Mouse (Mus musculus): Measurements from ENCODE around the gene Ssc5d. TPM values are rescaled to one million over a fixed set of nuclear protein-coding genes. Genes with fewer than 3 reads are reported as not detected.

The Ssc5d gene
- polyA plus RNA-seq, 1 experiment: 29.8 TPM

- no peaks in the 10 kb centered on the region for H3K4me1 ChIP-seq (ENCODE audit: control insufficient read depth, insufficient read depth, low read length)
- no peak for TF ChIP-seq CTCF (IDR thresholded peaks at IDR 0.05; ENCODE audit: borderline replicate concordance, insufficient read depth, low read length)
- TF ChIP-seq POLR2A (IDR thresholded peaks at IDR 0.05; ENCODE audit: low read depth, low read length): no peak
- no peak within 1 kb of the TSS for H3K27ac ChIP-seq (ENCODE audit: insufficient read depth, low read length)
These were observed 45.5 kb downstream of the Ssc5d start, which contains the start of gene Sbk3 for GRCm38 (mm10) chr7:4971068-4971467. Gene Sbk3 (minus strand): TSS chr7:4971168.

GRCm38 (mm10) chr7:4971710-4972109 is 46.1 kb downstream of the Ssc5d start:
- TF ChIP-seq CTCF (IDR thresholded peaks at IDR 0.05; ENCODE audit: borderline replicate concordance, insufficient read depth, low read length) (no peak), POLR2A (IDR thresholded peaks at IDR 0.05; ENCODE audit: low read depth, low read length) (no peak)
- no peaks in the 10 kb centered on the region for H3K4me1 ChIP-seq (ENCODE audit: control insufficient read depth, insufficient read depth, low read length)
- no peak overlapping the region for H3K4me3 ChIP-seq (ENCODE audit: insufficient read depth, low read length)
- no peak overlapping the region for H3K27ac ChIP-seq (ENCODE audit: insufficient read depth, low read length)

More at GRCm38 (mm10) chr7:4971068-4971467, 45.5 kb downstream of the Ssc5d start, which contains the start of gene Sbk3:
- H3K4me3 ChIP-seq (ENCODE audit: insufficient read depth, low read length): no peak within 1 kb of the TSS

- TF ChIP-seq POLR2A (IDR thresholded peaks at IDR 0.05; ENCODE audit: low read depth, low read length) (no peak), CTCF (IDR thresholded peaks at IDR 0.05; ENCODE audit: borderline replicate concordance, insufficient read depth, low read length) (no peak)
- H3K4me3 ChIP-seq (ENCODE audit: insufficient read depth, low read length): no peak overlapping the region
- no peak overlapping the region for H3K27ac ChIP-seq (ENCODE audit: insufficient read depth, low read length)
- no peaks in the 10 kb centered on the region for H3K4me1 ChIP-seq (ENCODE audit: control insufficient read depth, insufficient read depth, low read length)
These were observed 46.9 kb downstream of the Ssc5d start for GRCm38 (mm10) chr7:4972321-4973047.

- no peak overlapping the region for H3K27ac ChIP-seq (ENCODE audit: insufficient read depth, low read length)
These were observed 49.9 kb downstream of the Ssc5d start for GRCm38 (mm10) chr7:4975455-4975854.

GRCm38 (mm10) chr7:4976832-4977231 is 51.2 kb downstream of the Ssc5d start:
- Histone ChIP-seq H3K27ac (ENCODE audit: insufficient read depth, low read length) (no peak overlapping the region), H3K4me1 (ENCODE audit: control insufficient read depth, insufficient read depth, low read length) (no peaks in the 10 kb centered on the region), H3K4me3 (ENCODE audit: insufficient read depth, low read length) (no peak overlapping the region)
- TF ChIP-seq CTCF (IDR thresholded peaks at IDR 0.05; ENCODE audit: borderline replicate concordance, insufficient read depth, low read length) (no peak), POLR2A (IDR thresholded peaks at IDR 0.05; ENCODE audit: low read depth, low read length) (no peak)

More at GRCm38 (mm10) chr7:4975455-4975854, 49.9 kb downstream of the Ssc5d start:
- Histone ChIP-seq H3K4me1 (ENCODE audit: control insufficient read depth, insufficient read depth, low read length) (no peaks in the 10 kb centered on the region), H3K4me3 (ENCODE audit: insufficient read depth, low read length) (no peak overlapping the region)
- TF ChIP-seq POLR2A (IDR thresholded peaks at IDR 0.05; ENCODE audit: low read depth, low read length) (no peak), CTCF (IDR thresholded peaks at IDR 0.05; ENCODE audit: borderline replicate concordance, insufficient read depth, low read length) (no peak)

DNA sequence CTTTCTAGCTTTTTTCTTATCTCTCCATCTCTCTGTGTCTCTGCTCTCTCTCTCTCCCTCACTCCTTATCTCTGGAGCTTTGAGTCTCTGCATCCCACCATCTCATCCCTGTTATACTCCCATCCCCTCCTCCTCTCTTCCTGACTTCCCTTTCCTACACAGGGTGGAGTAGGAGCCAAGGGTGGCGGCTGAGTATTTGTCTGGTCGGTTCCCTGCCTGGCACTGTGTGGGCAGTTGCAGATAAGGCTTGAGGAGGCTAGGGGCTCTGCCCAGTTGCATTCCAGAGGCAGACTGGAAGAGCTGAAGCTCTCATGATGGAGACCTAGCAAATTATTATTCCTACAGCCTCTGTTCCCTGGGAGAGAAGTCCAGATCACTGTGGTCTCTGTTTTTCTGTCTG is 62.7 kb downstream of the Ssc5d start:
- H3K27ac ChIP-seq (ENCODE audit: insufficient read depth, low read length): no peak overlapping the region
- no peaks in the 10 kb centered on the region for H3K4me1 ChIP-seq (ENCODE audit: control insufficient read depth, insufficient read depth, low read length)
- H3K4me3 ChIP-seq (ENCODE audit: insufficient read depth, low read length): no peak overlapping the region
- no peak for TF ChIP-seq CTCF (IDR thresholded peaks at IDR 0.05; ENCODE audit: borderline replicate concordance, insufficient read depth, low read length)
- TF ChIP-seq POLR2A (IDR thresholded peaks at IDR 0.05; ENCODE audit: low read depth, low read length): no peak

DNA sequence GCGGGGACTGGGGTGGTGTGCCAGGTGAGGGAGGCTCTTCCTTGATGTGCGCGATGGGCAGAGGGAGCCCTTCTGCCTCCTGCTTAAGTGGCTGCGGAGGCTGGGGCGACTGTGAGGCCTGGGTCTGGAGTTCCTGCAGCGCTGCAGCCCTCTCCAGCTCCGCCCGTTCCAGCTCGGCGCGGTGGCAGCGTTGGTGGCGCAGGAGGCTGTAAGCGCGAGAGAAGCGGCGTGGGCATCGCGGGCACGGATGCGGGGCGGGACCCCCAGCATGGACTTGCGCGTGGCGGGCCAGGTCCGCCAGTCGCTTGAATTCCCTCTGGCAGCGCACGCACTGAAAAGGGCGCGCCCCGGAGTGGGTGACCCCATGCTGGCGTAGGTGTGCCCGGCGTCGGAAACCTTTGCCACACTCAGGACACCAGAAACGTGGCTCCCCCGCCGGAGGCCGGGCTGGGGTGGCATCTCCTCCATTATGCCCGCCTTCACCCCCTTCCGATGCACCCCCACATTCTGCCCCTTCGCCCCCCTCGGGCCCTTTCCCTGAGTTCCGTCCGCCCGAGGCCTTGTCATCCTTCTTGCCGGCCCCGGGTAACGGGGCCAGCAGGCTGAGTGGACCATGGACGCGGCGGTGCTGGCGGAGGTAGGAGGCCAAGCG is 67.9 kb downstream of the Ssc5d start:
- no peaks in the 10 kb centered on the region for H3K4me1 ChIP-seq (ENCODE audit: control insufficient read depth, insufficient read depth, low read length)
- TF ChIP-seq POLR2A (IDR thresholded peaks at IDR 0.05; ENCODE audit: low read depth, low read length): no peak
- TF ChIP-seq CTCF (IDR thresholded peaks at IDR 0.05; ENCODE audit: borderline replicate concordance, insufficient read depth, low read length): no peak
- H3K4me3 ChIP-seq (ENCODE audit: insufficient read depth, low read length): no peak overlapping the region

DNA sequence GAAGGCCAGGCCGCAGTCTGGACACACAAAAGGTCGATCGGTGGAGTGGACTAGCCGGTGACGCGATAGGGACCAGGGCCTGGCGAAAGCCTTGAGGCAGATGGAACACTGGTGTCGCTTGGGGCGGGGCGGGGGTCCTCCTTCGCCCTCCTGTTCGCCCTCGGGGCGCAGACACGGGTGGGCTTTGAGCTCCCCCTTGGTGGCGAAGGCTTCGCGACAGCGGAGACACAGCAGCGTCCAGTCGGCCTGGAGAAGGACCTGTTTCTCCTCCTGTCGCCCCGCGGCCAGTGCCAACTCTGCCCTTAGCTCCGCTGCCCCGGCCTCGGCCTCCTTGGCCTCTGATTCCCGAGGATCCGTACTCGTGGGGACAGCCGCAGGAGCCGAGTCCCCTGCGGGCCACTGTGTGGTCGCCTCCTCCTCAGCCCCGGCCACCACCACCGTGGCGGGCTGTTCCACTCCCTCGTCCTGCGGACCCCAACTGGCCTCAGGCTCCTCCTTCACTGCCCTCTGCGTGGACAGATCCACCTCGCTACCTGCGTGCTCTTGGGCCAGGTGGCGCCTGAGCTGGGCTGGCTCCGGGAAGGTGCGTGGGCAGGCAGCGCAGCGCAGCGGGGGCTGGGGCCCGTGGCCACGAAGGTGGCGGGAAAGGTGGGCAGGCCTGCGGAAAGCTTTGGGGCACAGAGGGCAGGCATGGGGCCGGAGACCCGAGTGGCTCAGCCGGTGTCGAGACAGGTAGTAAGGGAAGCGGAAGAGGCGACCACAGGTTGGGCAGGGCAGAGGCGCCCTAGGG is 68.6 kb downstream of the Ssc5d start:
- Histone ChIP-seq H3K4me1 (ENCODE audit: control insufficient read depth, insufficient read depth, low read length) (no peaks in the 10 kb centered on the region), H3K27ac (ENCODE audit: insufficient read depth, low read length) (no peak overlapping the region), H3K4me3 (ENCODE audit: insufficient read depth, low read length) (no peak overlapping the region)
- TF ChIP-seq CTCF (IDR thresholded peaks at IDR 0.05; ENCODE audit: borderline replicate concordance, insufficient read depth, low read length): no peak
- no peak for TF ChIP-seq POLR2A (IDR thresholded peaks at IDR 0.05; ENCODE audit: low read depth, low read length)

More for the DNA sequence above, 67.9 kb downstream of the Ssc5d start:
- H3K27ac ChIP-seq (ENCODE audit: insufficient read depth, low read length): no peak overlapping the region

Other genes starting within 250 kb of the Ssc5d start
- gene Hspbp1, start 240.7 kb upstream of the Ssc5d start, polyA plus RNA-seq (2011; ENCODE audit: insufficient read length, low read depth, missing spikeins): 31.3 and 32.1 TPM in 2 replicates
- gene Brsk1, start 235.2 kb upstream of the Ssc5d start, polyA plus RNA-seq (2011; ENCODE audit: insufficient read length, low read depth, missing spikeins): 11.3 and 15.1 TPM in 2 replicates
- gene Tmem150b, start 200.5 kb upstream of the Ssc5d start, polyA plus RNA-seq (2011; ENCODE audit: insufficient read length, low read depth, missing spikeins): not detected in 2 replicates
- gene Kmt5c, start 185.7 kb upstream of the Ssc5d start, polyA plus RNA-seq (2011; ENCODE audit: insufficient read length, low read depth, missing spikeins): 15.9 and 18.3 TPM in 2 replicates
- 62.2 and 87.1 TPM in 2 replicates for gene Cox6b2, start 172.7 kb upstream of the Ssc5d start, polyA plus RNA-seq (2011; ENCODE audit: insufficient read length, low read depth, missing spikeins)
- not detected in 2 replicates for gene Fam71e2, start 154.5 kb upstream of the Ssc5d start, polyA plus RNA-seq (2011; ENCODE audit: insufficient read length, low read depth, missing spikeins)
- 3.3 and 7.8 TPM in 2 replicates for gene Il11, start 142.9 kb upstream of the Ssc5d start, polyA plus RNA-seq (2011; ENCODE audit: insufficient read length, low read depth, missing spikeins)
- gene Tmem190, start 142.8 kb upstream of the Ssc5d start, polyA plus RNA-seq (2011; ENCODE audit: insufficient read length, low read depth, missing spikeins): not detected in 2 replicates
- 4.3 and 5.3 TPM in 2 replicates for gene Tmem238, start 136.1 kb upstream of the Ssc5d start, polyA plus RNA-seq (2011; ENCODE audit: insufficient read length, low read depth, missing spikeins)
- 404 and 438 TPM in 2 replicates for gene Rpl28, start 132.9 kb upstream of the Ssc5d start, polyA plus RNA-seq (2011; ENCODE audit: insufficient read length, low read depth, missing spikeins)
- 172 and 191 TPM in 2 replicates for gene Ube2s, start 113.2 kb upstream of the Ssc5d start, polyA plus RNA-seq (2011; ENCODE audit: insufficient read length, low read depth, missing spikeins)
- gene Shisa7, start 81.1 kb upstream of the Ssc5d start, polyA plus RNA-seq (2011; ENCODE audit: insufficient read length, low read depth, missing spikeins): not detected in 2 replicates
- gene Isoc2b, start 55.5 kb upstream of the Ssc5d start, polyA plus RNA-seq (2011; ENCODE audit: insufficient read length, low read depth, missing spikeins): 10.8 and 13.3 TPM in 2 replicates
- gene Isoc2a, start 48.6 kb upstream of the Ssc5d start, polyA plus RNA-seq (2011; ENCODE audit: insufficient read length, low read depth, missing spikeins): 9.3 and 11.2 TPM in 2 replicates
- gene Gm36210, start 19.3 kb upstream of the Ssc5d start, polyA plus RNA-seq (2011; ENCODE audit: insufficient read length, low read depth, missing spikeins): not detected in 2 replicates
- 5.2 and 6.3 TPM in 2 replicates for gene Zfp628, start 10.6 kb upstream of the Ssc5d start, polyA plus RNA-seq (2011; ENCODE audit: insufficient read length, low read depth, missing spikeins)
- gene Nat14, start 3.8 kb upstream of the Ssc5d start, polyA plus RNA-seq (2011; ENCODE audit: insufficient read length, low read depth, missing spikeins): 4.7 and 5.5 TPM in 2 replicates
- not detected in 2 replicates for gene Sbk2, start 38.6 kb downstream of the Ssc5d start, polyA plus RNA-seq (2011; ENCODE audit: insufficient read length, low read depth, missing spikeins)
- gene Sbk3, start 45.4 kb downstream of the Ssc5d start, polyA plus RNA-seq (2011; ENCODE audit: insufficient read length, low read depth, missing spikeins): not detected in 2 replicates
- gene Zfp579, start 70.4 kb downstream of the Ssc5d start, polyA plus RNA-seq (2011; ENCODE audit: insufficient read length, low read depth, missing spikeins): 11.0 and 15.6 TPM in 2 replicates
- gene Zfp524, start 88.6 kb downstream of the Ssc5d start, polyA plus RNA-seq (2011; ENCODE audit: insufficient read length, low read depth, missing spikeins): 8.7 and 10.5 TPM in 2 replicates
- gene Fiz1, start 88.9 kb downstream of the Ssc5d start, polyA plus RNA-seq (2011; ENCODE audit: insufficient read length, low read depth, missing spikeins): 23.6 and 27.5 TPM in 2 replicates
- gene Gm44973, start 89.7 kb downstream of the Ssc5d start, polyA plus RNA-seq (2011; ENCODE audit: insufficient read length, low read depth, missing spikeins): not detected in 2 replicates
- 23.4 and 29.4 TPM in 2 replicates for gene Zfp865, start 94.6 kb downstream of the Ssc5d start, polyA plus RNA-seq (2011; ENCODE audit: insufficient read length, low read depth, missing spikeins)
- 1.7 and 3.8 TPM in 2 replicates for gene Ccdc106, start 94.8 kb downstream of the Ssc5d start, polyA plus RNA-seq (2011; ENCODE audit: insufficient read length, low read depth, missing spikeins)
- gene 4632433K11Rik, start 108.3 kb downstream of the Ssc5d start, polyA plus RNA-seq (2011; ENCODE audit: insufficient read length, low read depth, missing spikeins): 1.5 and 1.8 TPM in 2 replicates
- 1.4 and 2.2 TPM in 2 replicates for gene Zfp784, start 112.7 kb downstream of the Ssc5d start, polyA plus RNA-seq (2011; ENCODE audit: insufficient read length, low read depth, missing spikeins)
- gene Zfp580, start 125.8 kb downstream of the Ssc5d start, polyA plus RNA-seq (2011; ENCODE audit: insufficient read length, low read depth, missing spikeins): 11.8 and 18.1 TPM in 2 replicates
- 193 and 210 TPM in 2 replicates for gene U2af2, start 136.4 kb downstream of the Ssc5d start, polyA plus RNA-seq (2011; ENCODE audit: insufficient read length, low read depth, missing spikeins)
- 66.2 and 69.3 TPM in 2 replicates for gene Epn1, start 154.4 kb downstream of the Ssc5d start, polyA plus RNA-seq (2011; ENCODE audit: insufficient read length, low read depth, missing spikeins)
- gene Rfpl4, start 191.2 kb downstream of the Ssc5d start, polyA plus RNA-seq (2011; ENCODE audit: insufficient read length, low read depth, missing spikeins): not detected in 2 replicates
- 0.57 TPM in 1 of 2 replicates, not detected in the other for gene Rasl2-9, start 200.2 kb downstream of the Ssc5d start, polyA plus RNA-seq (2011; ENCODE audit: insufficient read length, low read depth, missing spikeins)
- 0.04 TPM in 1 of 2 replicates, not detected in the other for gene Vmn1r55, start 223.9 kb downstream of the Ssc5d start, polyA plus RNA-seq (2011; ENCODE audit: insufficient read length, low read depth, missing spikeins)